ENCODE assay signal across 10 mouse cellular contexts in the genomic region with DNA sequence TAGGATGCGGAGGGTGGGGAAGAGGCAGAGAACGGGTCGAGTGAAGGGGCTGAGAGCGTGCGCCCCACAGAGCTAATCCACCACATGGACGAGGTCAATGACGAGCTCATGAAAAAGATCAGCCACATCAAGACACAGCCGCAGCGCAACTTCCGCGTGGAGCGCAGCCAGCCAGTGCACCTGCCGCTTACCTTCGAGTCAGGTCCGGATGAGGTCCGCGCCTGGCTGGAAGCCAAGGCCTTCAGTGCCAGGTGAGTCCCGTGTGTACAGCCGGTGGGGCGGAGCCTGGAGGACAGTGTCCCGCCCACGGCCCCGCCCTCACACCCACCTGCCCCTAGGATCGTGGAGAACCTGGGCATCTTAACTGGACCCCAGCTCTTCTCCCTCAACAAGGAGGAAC. TPM values are rescaled to one million over a fixed set of nuclear protein-coding genes. Genes with fewer than 3 reads are reported as not detected.
DNase-seq lines count a peak whose midpoint lies in the region; ATAC-seq and TF ChIP-seq lines count a peak whose summit lies in the region.
"Had no signal": no experiment of that assay in that cellular context is flagged by ENCODE, and none has a peak within 500 bp of the region (broad histone marks: within the 10 kb centered on the region; RNA-seq: fewer than 3 reads in every experiment).

No protein-coding gene starts in this region.

- ATAC-seq in liver, embryonic 12.5 days, result no peak
- ATAC-seq in kidney, postnatal 0 days (replicated peaks; ENCODE audit: low FRiP score, low read depth), result peak; percentile 61
- no peak for ATAC-seq in erythroid progenitor cell, adult 5-6 weeks (replicated peaks; ENCODE audit: low FRiP score, poor library complexity, severe bottlenecking)

- H3K27me3 ChIP-seq in liver, embryonic 12.5 days (replicated peaks), result peaks cover 53% of the 10 kb centered on the region
- no peaks in the 10 kb centered on the region for H3K27me3 ChIP-seq in kidney, postnatal 0 days (ENCODE audit: insufficient read depth, low read length)
- H3K27me3 ChIP-seq in small intestine, adult 2 months (ENCODE audit: control insufficient read depth, insufficient read depth, low read length), result no peaks in the 10 kb centered on the region

- no peak overlapping the region for H3K4me2 ChIP-seq in liver, embryonic 12.5 days
- H3K4me2 ChIP-seq in kidney, postnatal 0 days (ENCODE audit: low read length), result no peak overlapping the region
- H3K4me2 ChIP-seq: heart, embryonic 15.5 days; neural tube, embryonic 13.5 days had no signal

- DNase-seq in liver, result peak; percentile 29
- DNase-seq in cerebellum, adult 9-10 months, result peak; percentile 79
- no peak for DNase-seq in kidney, postnatal 0 days (ENCODE audit: low spot score)
- no peak for DNase-seq in gastrocnemius, postnatal 10 days
- no peak for DNase-seq in adrenal gland, postnatal 25 days

- no peak for TF ChIP-seq CTCF in kidney, postnatal 0 days (IDR thresholded peaks at IDR 0.05; ENCODE audit: low read depth)
- no peak for TF ChIP-seq CTCF in small intestine, adult 2 months (IDR thresholded peaks at IDR 0.05; ENCODE audit: extremely low read depth, insufficient read length, insufficient replicate concordance, low read depth, low read length)

- no peaks in the 10 kb centered on the region for H3K36me3 ChIP-seq in liver, embryonic 12.5 days
- no peaks in the 10 kb centered on the region for H3K36me3 ChIP-seq in kidney, postnatal 0 days (ENCODE audit: insufficient read depth, low read length)
- H3K36me3 ChIP-seq in small intestine, adult 2 months (ENCODE audit: control insufficient read depth, insufficient read depth, low read length), result peaks cover 51% of the 10 kb centered on the region
- H3K36me3 ChIP-seq: heart, embryonic 15.5 days; neural tube, embryonic 13.5 days had no signal

- 29% methylated on average over 24 of the region's 24 CpGs for WGBS in liver, embryonic 12.5 days (ENCODE audit: insufficient replicate concordance)
- WGBS in kidney, postnatal 0 days, result 12% methylated on average over 24 of the region's 24 CpGs
- 5% methylated on average over 24 of the region's 24 CpGs for WGBS in small intestine, adult 2 months

- 0 out of 2 replicates have a peak, but pooled peaks have one; percentile 9 for TF ChIP-seq POLR2A in small intestine, adult 2 months (IDR thresholded peaks at IDR 0.05; ENCODE audit: low read depth, low read length)

- peaks cover 45% of the 10 kb centered on the region for H3K4me1 ChIP-seq in liver, embryonic 12.5 days
- no peaks in the 10 kb centered on the region for H3K4me1 ChIP-seq in kidney, postnatal 0 days (replicated peaks; ENCODE audit: insufficient read depth, low read length)
- peaks cover 5% of the 10 kb centered on the region for H3K4me1 ChIP-seq in small intestine, adult 2 months (ENCODE audit: control insufficient read depth, insufficient read depth, insufficient read length, low read length)
- H3K4me1 ChIP-seq: neural tube, embryonic 13.5 days had no signal

- no peaks in the 10 kb centered on the region for H3K9me3 ChIP-seq in liver, embryonic 12.5 days (replicated peaks)
- no peaks in the 10 kb centered on the region for H3K9me3 ChIP-seq in kidney, postnatal 0 days (replicated peaks; ENCODE audit: low read length)
- H3K9me3 ChIP-seq: heart, embryonic 15.5 days; neural tube, embryonic 13.5 days had no signal

- H3K4me3 ChIP-seq in liver, embryonic 12.5 days, result no peak overlapping the region
- H3K4me3 ChIP-seq in kidney, postnatal 0 days (replicated peaks; ENCODE audit: low read depth, low read length), result no peak overlapping the region
- H3K4me3 ChIP-seq in small intestine, adult 2 months (ENCODE audit: low read depth, low read length), result no peak overlapping the region
- H3K4me3 ChIP-seq: heart, embryonic 15.5 days; neural tube, embryonic 13.5 days had no signal

- H3K27ac ChIP-seq in liver, embryonic 12.5 days, result no peak overlapping the region
- no peak overlapping the region for H3K27ac ChIP-seq in kidney, postnatal 0 days
- no peak overlapping the region; the same call in 1 of the 2 replicates for H3K27ac ChIP-seq in small intestine, adult 2 months (ENCODE audit: insufficient read depth, low read depth, low read length)
- H3K27ac ChIP-seq: heart, embryonic 15.5 days; neural tube, embryonic 13.5 days had no signal

- H3K9ac ChIP-seq in liver, embryonic 12.5 days, result no peak overlapping the region
- H3K9ac ChIP-seq in kidney, postnatal 0 days (ENCODE audit: low read depth, low read length), result no peak overlapping the region
- H3K9ac ChIP-seq: heart, embryonic 15.5 days; neural tube, embryonic 13.5 days had no signal

RNA-seq across cellular contexts. Expression of a gene that starts 22.8 kb away (rescaled TPM):
- 4.9 and 5.6 TPM in 2 replicates for polyA plus RNA-seq in liver, embryonic 12.5 days (2016; fragmentation: Nextera tagmentation; extraction: Ambion mirVana)
- 76.5 and 77.1 TPM in 2 replicates for polyA plus RNA-seq in kidney, postnatal 0 days (2015; fragmentation: Nextera tagmentation; extraction: Ambion mirVana)
- polyA plus RNA-seq in small intestine, adult 2 months (2012; rRNA removed), result 279 and 528 TPM in 2 replicates
- total RNA-seq in gastrocnemius, postnatal 10 days (2021), result 1 to 10 TPM; 1.5 to 2.3 TPM
- not detected in 2 replicates for total RNA-seq in erythroid progenitor cell, adult 5-6 weeks (2015; ENCODE audit: low replicate concordance)
- 1.4 TPM in 1 of 2 replicates, not detected in the other for total RNA-seq in erythroid progenitor cell, adult 5-6 weeks (2017; ENCODE audit: low replicate concordance)
- 1.6 and 2.6 TPM in 2 replicates for total RNA-seq in adrenal gland, postnatal 25 days (2021)

RNA-seq across cellular contexts. Expression of a gene that starts 30.5 kb away (rescaled TPM):
- 516 and 525 TPM in 2 replicates for polyA plus RNA-seq in liver, embryonic 12.5 days (2016; fragmentation: Nextera tagmentation; extraction: Ambion mirVana)
- 420 and 440 TPM in 2 replicates for polyA plus RNA-seq in kidney, postnatal 0 days (2015; fragmentation: Nextera tagmentation; extraction: Ambion mirVana)
- 191 and 473 TPM in 2 replicates for polyA plus RNA-seq in small intestine, adult 2 months (2012; rRNA removed)
- total RNA-seq in gastrocnemius, postnatal 10 days (2021), result 100 to 1,000 TPM; 110 to 111 TPM
- total RNA-seq in erythroid progenitor cell, adult 5-6 weeks (2015; ENCODE audit: low replicate concordance), result 108 and 138 TPM in 2 replicates
- total RNA-seq in erythroid progenitor cell, adult 5-6 weeks (2017; ENCODE audit: low replicate concordance), result 354 and 496 TPM in 2 replicates
- 629 and 681 TPM in 2 replicates for total RNA-seq in adrenal gland, postnatal 25 days (2021)

RNA-seq across cellular contexts. Expression of a gene that starts 34.0 kb away (rescaled TPM):
- 24.3 and 24.8 TPM in 2 replicates for polyA plus RNA-seq in liver, embryonic 12.5 days (2016; fragmentation: Nextera tagmentation; extraction: Ambion mirVana)
- 40.5 and 45.3 TPM in 2 replicates for polyA plus RNA-seq in kidney, postnatal 0 days (2015; fragmentation: Nextera tagmentation; extraction: Ambion mirVana)
- 11.1 and 23.7 TPM in 2 replicates for polyA plus RNA-seq in small intestine, adult 2 months (2012; rRNA removed)
- 10 to 100 TPM; 12.1 to 12.8 TPM for total RNA-seq in gastrocnemius, postnatal 10 days (2021)
- total RNA-seq in erythroid progenitor cell, adult 5-6 weeks (2015; ENCODE audit: low replicate concordance), result 13.4 and 26.7 TPM in 2 replicates
- 8.3 and 8.6 TPM in 2 replicates for total RNA-seq in erythroid progenitor cell, adult 5-6 weeks (2017; ENCODE audit: low replicate concordance)
- total RNA-seq in adrenal gland, postnatal 25 days (2021), result 34.1 and 43.2 TPM in 2 replicates

RNA-seq across cellular contexts. Expression of a gene that starts 34.0 kb away (rescaled TPM):
- 24.7 and 25.6 TPM in 2 replicates for polyA plus RNA-seq in liver, embryonic 12.5 days (2016; fragmentation: Nextera tagmentation; extraction: Ambion mirVana)
- 64.1 and 64.2 TPM in 2 replicates for polyA plus RNA-seq in kidney, postnatal 0 days (2015; fragmentation: Nextera tagmentation; extraction: Ambion mirVana)
- 14.7 and 26.0 TPM in 2 replicates for polyA plus RNA-seq in small intestine, adult 2 months (2012; rRNA removed)
- 10 to 100 TPM; 24.6 to 28.7 TPM for total RNA-seq in gastrocnemius, postnatal 10 days (2021)
- 46.5 and 55.8 TPM in 2 replicates for total RNA-seq in erythroid progenitor cell, adult 5-6 weeks (2015; ENCODE audit: low replicate concordance)
- 26.2 and 40.8 TPM in 2 replicates for total RNA-seq in erythroid progenitor cell, adult 5-6 weeks (2017; ENCODE audit: low replicate concordance)
- total RNA-seq in adrenal gland, postnatal 25 days (2021), result 33.8 and 45.4 TPM in 2 replicates

RNA-seq across cellular contexts. Expression of a gene that starts 52.4 kb away (rescaled TPM):
- 21.1 and 22.8 TPM in 2 replicates for polyA plus RNA-seq in liver, embryonic 12.5 days (2016; fragmentation: Nextera tagmentation; extraction: Ambion mirVana)
- 50.0 and 52.0 TPM in 2 replicates for polyA plus RNA-seq in kidney, postnatal 0 days (2015; fragmentation: Nextera tagmentation; extraction: Ambion mirVana)
- 23.8 and 48.4 TPM in 2 replicates for polyA plus RNA-seq in small intestine, adult 2 months (2012; rRNA removed)
- 10 to 100 TPM; 12.1 to 13.5 TPM for total RNA-seq in gastrocnemius, postnatal 10 days (2021)
- total RNA-seq in erythroid progenitor cell, adult 5-6 weeks (2015; ENCODE audit: low replicate concordance), result 3.4 and 14.4 TPM in 2 replicates
- total RNA-seq in erythroid progenitor cell, adult 5-6 weeks (2017; ENCODE audit: low replicate concordance), result 4.4 and 9.2 TPM in 2 replicates
- 35.6 and 58.9 TPM in 2 replicates for total RNA-seq in adrenal gland, postnatal 25 days (2021)

Comparison
In these comparisons a context has a peak if more than half of its experiments do, and no peak if none do; other contexts are left out.
1. DNase-seq: peak in liver (single experiment) and cerebellum, adult 9-10 months (single experiment); none in kidney, postnatal 0 days (single experiment), gastrocnemius, postnatal 10 days (single experiment) and adrenal gland, postnatal 25 days (single experiment).